Mouse (Mus musculus) layer of hippocampus, adult 9-11 months (tissue): ENCODE results near the gene Cped1.
"Not testable (repeated sequence)": the region's sequence is repeated elsewhere in the genome, so short reads cannot be mapped to it uniquely, and the experiment has no call there.

Experiments used
- DNase-seq: peaks from one replicate; pipeline ENCODE4 v3.0.0; 2022

Cped1 gene

DNA sequence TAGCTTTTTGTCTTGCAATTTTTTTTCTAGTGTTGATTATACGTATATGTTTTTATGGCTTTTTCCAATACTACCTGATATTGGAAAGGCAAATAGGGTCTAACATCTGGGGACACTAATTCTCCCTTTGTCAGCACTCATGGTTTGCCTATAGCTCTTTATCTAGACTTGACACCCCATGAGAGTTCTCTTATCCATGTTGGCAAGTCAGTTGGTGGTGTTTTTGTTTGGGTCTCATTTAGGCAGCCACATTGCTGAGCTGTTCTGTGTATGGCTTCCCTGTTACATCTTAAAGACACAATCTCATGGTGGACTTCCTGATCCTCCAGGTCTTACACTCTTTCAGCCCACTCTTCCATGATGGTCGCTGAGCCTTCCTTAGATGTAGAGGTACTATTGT, 42.1 kb downstream of the Cped1 start:
- DNase-seq = no peak

DNA sequence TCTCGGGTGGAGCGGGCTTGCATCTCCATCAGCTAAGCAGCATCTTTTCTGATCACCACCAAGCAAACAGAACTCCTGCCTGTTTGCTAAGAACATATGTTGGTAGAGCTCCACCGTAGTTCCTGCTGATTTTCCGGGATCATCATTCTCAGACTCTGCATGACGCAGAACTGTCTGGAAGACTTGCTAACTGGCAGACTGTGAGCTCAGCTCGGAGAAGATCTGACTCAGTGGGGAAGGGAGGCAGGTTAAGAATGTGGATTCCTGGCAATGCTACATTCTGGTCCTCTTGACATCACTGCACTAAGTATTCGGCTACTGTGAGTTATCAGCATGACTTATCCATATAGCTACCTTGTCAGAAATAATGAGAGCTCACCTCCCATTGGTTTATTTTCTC, 44.7 kb downstream of the Cped1 start:
- peak; percentile 6 for DNase-seq

DNA sequence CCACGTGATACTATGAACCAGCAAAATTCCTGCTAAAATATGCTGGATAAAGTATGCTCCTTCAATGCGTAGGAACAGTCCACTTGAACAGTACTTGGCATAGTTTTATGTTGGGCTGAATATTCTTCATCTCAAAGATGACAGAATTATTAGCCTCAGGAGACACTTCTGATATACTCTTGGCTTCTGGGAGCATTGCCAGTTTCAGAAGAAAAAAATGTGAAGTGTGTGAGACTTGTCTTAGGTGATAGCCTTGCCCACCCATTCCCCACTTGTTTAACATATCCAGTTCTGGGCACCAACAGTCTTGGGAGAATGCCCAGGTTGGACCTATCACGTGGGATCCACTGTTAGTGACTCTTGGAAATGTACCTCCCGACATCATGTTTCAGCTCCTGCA, 47.5 kb downstream of the Cped1 start:
- DNase-seq = no peak

DNA sequence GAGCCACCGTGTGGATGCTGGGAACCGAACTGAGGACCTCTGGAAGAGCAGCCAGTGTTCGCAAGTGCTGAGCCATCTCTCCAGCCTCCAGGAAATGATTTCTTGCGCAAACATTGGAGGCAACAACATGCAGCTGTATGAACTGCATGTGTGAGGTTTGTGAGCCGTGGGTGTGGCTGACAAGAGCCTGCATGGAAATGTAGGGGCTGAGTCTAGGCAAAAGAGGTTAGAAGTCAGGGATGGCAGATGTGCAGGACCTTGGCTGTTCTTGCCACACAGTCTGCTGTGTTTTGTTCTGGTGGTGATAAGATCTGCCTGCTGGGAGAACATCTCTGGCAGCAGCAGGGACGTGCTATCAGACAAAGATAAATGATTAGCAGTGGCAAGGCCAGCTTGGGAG, 49.7 kb downstream of the Cped1 start:
- DNase-seq = no peak

DNA sequence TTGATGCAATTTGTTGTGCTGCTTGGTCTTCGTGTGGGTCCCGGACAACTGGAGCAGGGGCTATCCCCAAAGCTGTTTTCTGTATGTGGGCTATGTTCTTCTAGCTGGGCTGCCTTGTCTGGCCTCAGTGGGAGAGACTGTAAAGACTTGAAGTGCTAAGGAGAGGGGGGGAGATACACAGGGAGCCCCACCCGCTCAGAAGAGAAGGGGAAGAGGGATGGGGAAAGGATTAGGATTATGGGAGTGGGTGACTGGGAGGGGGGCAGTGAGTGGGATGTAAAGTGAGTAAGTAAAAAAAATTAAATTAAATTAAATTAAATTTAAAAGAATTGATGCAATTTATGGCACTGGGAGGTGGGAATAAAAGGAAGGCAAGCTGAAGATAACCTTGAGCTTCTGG, 50.2 kb downstream of the Cped1 start:
- DNase-seq = no peak

DNA sequence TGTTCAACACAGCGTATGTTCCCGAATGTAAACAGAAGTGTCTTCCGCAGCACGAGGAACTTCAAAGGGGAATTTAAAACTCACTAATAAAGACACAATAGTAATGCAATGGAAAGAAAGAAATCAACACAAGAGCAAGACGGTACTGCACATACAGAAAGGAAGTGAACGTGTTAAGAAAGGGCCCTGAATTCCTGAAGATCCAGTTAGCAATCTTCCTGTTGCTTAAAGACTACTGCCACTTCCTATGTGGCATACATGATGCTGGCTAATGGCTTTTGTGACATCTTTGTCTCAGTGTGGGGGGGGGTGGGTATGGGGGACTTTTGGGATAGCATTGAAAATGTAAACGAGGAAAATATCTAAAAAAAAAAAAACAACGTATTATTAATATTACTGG, 50.7 kb downstream of the Cped1 start:
- DNase-seq = no peak

DNA sequence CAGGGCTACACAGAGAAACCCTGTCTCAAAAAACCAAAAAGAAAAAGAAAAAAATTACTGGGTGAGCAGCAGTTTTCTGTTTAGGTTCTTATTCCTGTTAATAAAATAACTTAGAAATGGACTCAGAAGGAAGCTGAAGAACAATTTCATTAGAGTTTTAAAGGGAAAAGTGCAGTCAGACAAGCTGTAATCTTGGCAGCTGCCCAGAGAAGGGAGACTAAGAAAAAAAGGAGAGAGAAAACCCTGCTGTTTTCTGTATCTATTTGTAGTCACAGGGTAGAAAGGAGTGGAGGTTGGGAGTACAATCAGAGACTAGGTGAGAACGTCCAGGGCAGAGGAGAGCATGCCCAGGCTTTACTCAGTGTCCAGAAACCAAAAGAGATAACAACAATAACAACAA, 51.2 kb downstream of the Cped1 start:
- DNase-seq = no peak

DNA sequence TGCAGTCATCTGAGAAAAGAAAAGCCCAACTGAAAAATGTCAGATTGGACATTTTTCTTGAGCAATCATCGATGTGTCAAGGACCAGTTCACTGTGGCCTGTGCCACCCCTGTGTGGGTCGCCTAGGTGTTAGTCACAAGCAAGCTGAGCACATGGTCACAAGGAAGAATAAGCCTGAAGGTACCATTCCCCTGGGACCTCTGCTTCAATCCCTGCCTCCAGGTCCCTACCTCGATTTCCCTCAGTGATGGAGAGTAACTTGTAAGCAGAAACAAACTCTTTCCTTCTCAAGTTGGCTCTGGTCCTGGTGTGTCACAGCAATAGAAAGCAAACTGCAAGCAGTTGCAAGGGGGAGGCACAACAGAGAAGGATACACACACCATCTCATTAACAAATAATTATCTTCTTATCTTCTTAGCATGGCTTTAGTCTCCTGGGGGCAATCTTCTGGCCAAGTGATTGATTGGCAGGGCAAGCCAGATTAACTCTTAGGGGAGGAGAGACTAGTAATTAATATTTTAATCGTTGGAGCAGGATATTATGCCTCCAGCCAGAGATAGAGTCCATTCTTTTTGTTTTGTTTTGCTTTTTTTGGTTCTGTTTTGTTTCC, 51.8 kb downstream of the Cped1 start:
- DNase-seq = no peak

DNA sequence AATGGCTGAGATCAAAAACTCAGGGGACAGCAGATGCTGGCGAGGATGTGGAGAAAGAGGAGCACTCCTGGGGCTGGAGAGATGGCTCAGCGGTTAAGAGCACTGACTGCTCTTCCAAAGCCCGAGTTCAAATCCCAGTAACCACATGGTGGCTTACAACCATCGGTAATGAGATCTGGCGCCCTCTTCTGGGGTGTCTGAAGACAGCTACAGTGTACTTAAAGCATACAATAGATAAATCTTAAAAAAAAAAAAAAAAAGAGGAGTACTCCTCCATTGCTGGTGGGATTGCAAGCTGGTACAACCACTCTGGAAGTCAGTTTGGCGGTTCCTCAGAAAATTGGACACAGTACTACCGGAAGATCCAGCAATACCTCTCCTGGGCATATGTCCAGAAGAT, 54.0 kb downstream of the Cped1 start:
- DNase-seq = not testable (repeated sequence)

DNA sequence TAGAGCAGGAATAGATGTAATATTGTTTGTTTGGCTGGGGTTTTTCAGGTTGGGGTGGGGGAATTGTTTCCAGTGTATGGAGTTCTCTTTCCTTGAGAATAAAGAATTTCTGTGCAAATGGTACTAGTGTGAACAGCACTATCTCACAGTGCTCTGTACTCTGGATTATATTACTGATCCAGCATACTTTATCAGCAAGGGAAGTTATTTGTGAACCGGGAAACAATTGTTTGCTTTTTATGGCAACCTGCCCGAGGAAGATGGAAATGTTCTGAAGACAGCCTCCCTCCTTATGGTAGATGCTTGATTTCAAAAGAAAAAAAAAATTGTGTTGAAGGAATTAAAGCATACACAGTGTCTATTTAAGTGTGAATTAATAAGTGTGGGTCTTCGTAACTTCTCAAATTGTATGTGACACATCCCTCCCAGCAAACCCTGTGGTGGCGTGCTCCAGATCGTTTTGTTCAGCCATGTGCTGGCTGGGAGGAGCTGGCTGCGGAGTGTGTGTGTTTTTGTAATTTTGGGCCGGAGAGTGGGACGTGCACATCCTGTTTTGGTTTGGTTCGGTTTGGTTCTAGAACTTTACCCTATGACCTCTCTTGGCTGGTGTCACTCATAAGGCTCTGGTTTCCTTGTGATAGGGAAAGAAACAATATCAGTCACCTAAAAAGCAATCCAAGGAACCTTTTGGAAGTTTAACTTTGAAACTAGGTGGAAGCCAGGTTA, 59.3 kb downstream of the Cped1 start:
- no peak for DNase-seq

DNA sequence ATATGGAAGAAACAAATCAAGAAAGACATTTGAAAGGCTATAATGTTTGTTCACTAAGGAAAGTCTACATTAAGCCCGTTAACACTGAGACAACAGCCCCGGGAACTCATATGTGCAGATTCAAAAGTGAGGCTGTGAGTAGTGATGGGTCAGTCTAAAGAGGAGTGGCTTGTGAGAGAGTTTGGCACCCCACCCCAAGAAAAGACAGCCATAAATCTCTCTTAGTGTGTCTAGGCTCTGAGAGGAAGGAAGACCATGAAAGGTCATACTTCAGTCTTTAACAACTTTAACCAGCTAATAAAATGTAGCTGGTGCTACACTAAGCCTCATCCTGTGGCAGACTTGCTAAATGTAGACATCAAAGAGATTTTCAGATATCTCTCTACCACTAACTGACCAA, 61.4 kb downstream of the Cped1 start:
- no peak for DNase-seq

DNA sequence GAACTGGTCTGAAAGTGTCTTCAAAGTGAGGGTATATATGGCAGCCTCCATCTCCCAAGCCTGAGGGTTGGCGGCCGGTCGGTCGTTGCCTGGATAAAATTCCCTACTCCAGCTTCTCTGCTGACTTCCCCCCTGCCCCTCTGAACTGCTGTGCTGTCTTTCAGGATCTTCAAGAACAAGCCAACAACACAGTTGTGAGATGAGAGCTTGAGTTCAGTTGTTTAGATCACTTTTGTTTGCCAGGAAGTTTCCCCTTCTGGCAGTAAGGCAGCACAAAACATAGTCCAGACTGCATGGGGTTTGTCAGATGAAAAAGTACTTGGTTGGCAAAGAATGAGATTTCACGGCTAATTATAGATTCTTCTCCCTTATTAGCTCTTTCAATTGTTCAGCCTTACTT, 63.4 kb downstream of the Cped1 start:
- no peak for DNase-seq

DNA sequence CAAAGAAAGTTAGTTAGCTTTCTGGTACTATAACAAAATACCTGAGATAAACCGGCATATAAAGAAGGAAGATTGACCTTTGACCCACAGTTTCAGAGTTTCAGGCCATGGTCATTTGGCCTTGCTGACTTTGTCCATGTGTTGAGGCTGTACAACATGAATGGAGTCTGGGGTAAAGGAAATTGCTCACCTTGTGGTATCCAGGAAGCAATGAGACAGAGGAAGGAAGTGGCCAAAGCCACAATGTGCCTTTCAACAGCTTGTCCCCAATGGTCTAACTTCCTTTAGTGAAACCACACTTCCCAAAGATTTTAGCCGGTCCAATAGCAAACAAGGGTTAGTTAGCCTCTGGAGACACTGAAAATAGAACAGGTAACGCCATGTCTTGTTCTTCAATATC, 65.8 kb downstream of the Cped1 start:
- no peak for DNase-seq

DNA sequence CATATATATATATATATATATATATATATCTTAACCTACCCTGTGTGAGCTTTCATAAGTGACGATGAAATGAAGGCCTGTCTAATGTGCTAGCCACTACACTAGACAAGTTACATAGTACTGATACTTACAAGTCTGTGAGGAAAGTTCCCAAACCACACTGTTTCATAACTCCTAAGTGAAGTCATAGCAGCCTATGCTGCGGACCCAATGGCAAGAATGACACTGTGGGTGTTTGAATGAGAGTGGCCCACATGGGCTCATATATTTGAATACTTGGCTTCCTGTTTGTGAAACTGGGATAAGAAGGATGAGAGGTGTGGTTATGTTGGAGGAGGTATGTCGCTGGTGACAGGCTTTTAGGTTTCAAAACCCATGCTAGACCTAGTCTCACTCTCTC, 67.3 kb downstream of the Cped1 start:
- no peak for DNase-seq

DNA sequence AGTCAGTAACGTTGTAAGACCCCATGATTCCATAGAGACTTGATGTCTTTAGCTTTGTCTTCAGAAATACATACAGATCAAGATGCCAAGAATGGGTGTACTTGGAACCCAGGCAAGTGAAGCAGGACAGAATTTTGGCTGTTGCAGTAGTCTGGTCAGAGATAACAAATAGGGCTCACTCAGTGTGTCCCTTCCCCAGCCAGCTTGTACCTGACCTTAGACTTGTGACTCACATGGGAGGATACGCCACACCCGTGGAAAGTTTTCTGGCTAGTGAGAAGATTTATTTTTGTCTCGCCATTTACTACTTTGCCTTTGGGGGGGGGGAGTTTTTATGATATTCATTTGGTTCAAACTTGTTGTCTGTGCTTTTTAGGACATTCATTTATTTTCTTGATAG, 78.6 kb downstream of the Cped1 start:
- no peak for DNase-seq

DNA sequence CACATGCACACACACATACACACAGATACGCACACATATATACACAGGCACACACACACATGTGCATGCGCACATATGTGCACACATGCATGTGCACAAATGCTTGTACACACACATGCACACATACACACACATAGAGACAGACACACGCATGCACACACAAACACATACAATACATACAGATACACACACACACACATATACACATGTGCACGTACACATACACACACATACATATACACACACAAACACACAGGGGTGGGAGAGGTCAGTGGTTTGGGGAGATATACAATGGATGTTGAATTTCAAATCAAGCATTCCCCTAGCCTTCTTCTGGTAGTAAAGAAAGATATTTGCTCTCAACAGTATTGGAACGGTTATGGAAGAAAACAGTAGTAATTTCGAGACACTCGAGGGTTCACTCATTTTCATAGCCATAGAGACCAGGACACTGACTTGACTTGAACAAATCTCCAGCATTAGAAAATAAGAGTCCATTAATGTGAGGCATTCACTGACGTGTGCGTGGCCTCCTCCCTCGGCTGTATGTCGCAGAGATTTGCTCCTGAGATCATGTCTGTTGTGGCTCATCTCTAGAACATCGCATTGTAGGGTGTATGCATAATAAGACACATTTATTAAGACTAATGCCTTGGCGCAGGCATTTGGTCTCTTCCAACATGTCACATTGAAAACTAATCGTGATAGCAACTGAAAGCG, 85.0 kb downstream of the Cped1 start:
- peak; percentile 3 for DNase-seq

DNA sequence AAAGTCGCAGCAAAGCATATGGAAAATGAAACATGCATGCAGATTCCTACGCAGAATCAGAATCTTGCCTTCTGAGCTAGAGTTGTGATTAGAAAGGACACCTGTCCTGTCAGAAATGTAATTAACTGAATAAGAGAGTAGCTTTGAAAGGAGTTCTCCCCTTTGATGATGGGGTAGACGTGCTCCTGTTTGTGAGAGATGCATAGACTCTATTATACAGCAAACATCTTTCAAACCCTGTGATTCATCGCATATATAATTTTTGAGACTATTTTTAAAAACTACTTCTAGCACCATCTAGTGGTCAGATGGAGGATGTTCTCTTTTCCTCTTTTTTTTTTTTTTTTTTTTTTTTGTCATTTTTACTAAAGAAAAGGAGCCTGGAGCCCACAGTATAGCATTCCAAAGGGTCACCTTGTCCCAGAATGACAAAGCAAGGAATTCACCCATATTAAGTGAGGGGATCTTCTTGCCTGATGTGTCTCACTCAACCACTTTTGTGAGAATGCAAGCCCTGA, 85.7 kb downstream of the Cped1 start:
- no peak for DNase-seq

DNA sequence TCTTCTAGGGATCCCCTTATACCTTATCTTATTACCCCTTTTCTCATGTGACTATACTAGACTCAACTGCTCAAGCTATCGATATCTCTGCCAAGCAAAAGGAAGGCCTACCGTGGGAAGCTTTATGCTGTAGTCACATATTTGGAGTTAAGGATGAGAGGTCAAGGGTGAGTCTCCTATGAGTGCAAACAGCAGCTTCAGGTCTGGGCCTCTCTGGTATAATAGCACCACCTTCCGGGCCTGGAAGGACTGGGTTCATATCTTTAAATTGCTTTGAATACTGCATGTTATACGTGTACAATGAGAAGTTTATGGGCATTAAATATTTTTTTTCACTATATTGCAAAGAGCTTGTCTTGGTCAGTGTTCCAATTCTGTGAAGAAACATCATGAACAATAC, 87.0 kb downstream of the Cped1 start:
- DNase-seq = no peak

DNA sequence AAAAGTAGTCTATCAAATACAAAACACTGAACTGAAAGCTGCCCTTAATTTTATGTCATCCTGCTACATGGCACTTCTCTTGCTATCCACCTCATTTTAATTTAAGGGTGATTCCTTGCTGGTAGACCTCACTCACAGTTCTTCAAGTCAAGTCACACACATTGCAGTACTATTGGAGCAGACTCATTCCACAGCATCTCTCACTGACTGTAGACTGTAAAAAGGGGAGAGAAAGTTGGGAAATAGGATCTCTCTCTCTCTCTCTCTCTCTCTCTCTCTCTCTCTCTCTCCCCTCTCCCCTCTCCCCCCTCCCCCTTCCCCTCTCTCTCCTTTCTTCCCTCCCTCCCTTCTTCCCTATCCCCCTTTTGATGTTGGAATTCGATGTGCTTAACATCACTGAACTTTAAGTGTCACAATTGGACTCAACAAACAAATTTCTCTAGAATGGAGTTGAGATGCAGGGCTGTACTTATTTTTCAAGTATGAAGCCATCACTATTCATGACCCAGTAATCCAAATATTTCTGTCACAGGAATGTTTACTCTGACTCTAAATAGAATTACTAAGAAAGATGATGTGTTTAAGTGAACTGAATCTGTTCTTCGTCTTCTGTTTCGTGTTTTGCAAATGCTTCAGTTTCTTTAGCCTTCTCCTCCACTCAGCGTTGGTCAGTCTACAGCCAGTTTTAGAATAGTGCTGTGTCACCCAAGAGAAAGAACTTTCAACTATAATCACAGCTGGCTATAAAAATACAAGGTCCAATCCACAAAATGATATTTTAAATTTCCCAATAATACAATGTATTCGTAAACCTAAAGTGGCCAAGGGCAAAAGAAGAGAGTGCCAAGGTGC, 88.7 kb downstream of the Cped1 start:
- DNase-seq = no peak

DNA sequence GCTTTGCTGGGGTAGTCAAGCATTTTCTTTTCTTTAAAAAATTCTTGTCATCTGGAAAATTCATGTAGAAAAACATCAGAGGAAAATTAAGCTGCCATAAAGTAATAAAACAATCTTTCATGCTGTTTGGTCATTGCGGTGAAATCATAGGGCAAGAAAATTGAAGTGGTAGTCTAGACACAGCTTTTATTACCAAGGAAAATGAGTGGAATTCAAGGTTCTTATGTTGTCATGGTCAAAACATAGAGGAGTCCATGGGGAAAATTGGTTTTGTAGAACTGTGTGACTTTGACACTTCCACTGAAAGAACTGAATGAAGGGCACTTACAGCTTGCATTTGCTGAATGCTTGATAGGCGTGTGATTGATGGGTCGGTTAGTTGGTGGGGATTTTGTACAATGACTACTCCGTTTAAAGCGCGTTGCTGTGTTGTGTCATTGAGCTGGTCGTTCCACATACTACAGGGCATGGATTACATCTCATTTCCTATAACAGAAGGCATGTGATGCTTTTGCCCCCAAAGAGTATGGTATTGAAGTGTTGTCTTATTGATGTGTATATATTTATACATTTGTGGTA, 93.1 kb downstream of the Cped1 start:
- DNase-seq = no peak

DNA sequence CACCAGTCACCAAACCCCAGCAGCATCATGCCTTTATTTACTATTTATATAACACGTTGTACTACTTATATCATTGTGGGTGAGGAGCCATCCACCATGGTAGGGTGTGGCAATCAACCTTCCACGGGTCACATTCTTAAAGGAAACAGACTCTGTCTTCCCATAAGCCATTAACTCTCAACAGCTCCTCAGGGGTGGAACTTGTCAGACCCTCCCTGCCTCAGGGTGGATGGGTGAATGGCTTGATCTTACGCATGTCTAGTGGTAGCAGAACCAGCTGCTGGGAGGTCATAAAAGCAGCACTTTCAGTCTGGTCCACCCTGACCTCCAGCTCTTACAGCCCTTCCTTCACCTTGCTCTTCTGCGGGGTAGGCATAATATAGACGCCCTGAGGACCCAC, 100.3 kb downstream of the Cped1 start:
- no peak for DNase-seq

DNA sequence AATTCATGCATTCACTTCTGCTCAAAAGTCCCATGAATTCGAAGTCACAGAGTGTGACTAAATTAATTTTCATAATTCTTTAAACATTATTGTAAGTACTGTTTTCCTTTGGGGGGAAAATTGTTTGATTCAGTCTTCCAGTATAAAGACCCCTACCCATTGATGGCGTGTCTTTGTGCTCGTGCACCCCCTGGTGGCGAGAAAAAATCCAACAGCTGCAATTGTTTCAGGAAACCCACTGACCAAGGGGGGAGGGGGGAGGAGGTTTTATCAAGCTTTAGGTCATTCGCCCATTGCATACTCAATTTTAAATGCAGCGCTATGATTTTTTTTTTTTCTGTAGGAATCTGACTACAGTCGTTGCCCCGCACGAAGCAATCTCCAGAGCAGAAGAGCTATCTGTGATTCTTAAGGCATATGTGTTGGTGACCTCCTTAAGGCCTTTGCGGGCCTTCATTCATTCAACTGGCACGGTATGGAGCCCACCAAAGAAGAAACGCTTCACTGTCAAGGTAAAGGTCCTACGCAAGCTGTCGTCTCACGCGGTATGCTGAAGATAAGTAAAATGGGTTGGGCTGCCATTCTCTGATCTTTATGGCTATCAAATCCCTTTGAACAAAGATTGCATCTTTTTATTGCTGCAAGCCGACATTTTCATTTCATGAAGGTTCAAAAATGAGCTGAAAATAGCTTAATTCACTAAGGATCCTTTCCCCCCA, 102.8 kb downstream of the Cped1 start:
- no peak for DNase-seq
